Mouse (Mus musculus) embryonic fibroblast, embryonic 13.5 days (primary cell): Measurements from ENCODE around the gene Rab26.

Experiments used
- CTCF ChIP-seq: IDR thresholded peaks from 2 replicates; pipeline ENCODE4 v1.5.1; 2011; ENCODE audit warnings: mild to moderate bottlenecking, control low read depth, low read length, moderate library complexity, borderline replicate concordance; ENCODE audit not compliant: insufficient read depth
- POLR2A ChIP-seq: IDR thresholded peaks from 2 replicates; pipeline ENCODE4 v1.6.1; 2011; ENCODE audit warnings: low read depth, mild to moderate bottlenecking, control low read depth, low read length, moderate library complexity

DNA sequence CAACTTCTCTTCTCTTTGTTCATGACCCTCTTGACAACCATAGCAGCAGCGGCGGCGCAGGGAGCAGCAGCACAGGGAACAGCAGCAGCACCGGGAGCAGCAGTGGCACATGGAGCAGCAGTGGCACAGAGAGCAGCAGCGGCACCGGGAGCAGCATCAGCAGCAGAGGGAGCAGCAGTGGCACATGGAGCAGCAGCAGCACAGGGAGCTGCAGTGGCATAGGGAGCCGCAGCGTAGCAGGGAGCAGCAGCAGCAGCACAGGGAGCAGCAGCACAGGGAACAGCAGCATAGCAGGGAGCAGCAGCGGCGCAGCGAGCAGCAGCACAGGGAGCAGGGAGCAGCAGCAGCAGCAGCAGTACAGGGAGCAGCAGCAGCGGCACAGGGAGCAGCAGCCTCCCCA is 10.6 kb upstream of the Rab26 start:
- TF ChIP-seq POLR2A (no peak), CTCF (no peak)
